Mouse (Mus musculus) liver, adult 2 months (tissue): ENCODE results near the gene Map2k2.

Source experiments
- CTCF ChIP-seq: fragments of 200-500 bp; IDR thresholded peaks from 2 replicates; pipeline ENCODE4 v1.5.1; 2011; ENCODE audit warnings: low read depth, low read length, control low read depth
- POLR2A ChIP-seq: fragments of 200-500 bp; IDR thresholded peaks from 2 replicates; pipeline ENCODE4 v1.6.1; 2011; ENCODE audit warnings: low read length, control low read depth; ENCODE audit not compliant: insufficient read depth; ENCODE audit errors: extremely low read depth

- TF ChIP-seq CTCF (no peak), POLR2A (no peak)
Measured at GRCm38 (mm10) chr10:81165118-81165517, 59.4 kb downstream of the Map2k2 start.
